Mouse (Mus musculus) frontal cortex, postnatal 36 days (tissue): Measurements from ENCODE around the gene Lmbr1l.
A peak's percentile ranks its signal among the peaks of the same experiment; 100 is the strongest.

Experiments
- DNase-seq, 2 experiments: peaks; one replicate each; pipeline ENCODE4 v3.0.0; 2022; ENCODE audit warnings: low spot score in 2 of 2

The Lmbr1l gene

GRCm38 (mm10) chr15:98869342-98870178 lies 48.5 kb downstream of the Lmbr1l start:
- no peak for DNase-seq

- DNase-seq: no peak
Measured at GRCm38 (mm10) chr15:98868346-98869063, 49.5 kb downstream of the Lmbr1l start.

GRCm38 (mm10) chr15:98867321-98867720 lies 50.7 kb downstream of the Lmbr1l start:
- DNase-seq: peak; percentile 44 to 64

GRCm38 (mm10) chr15:98866501-98866900 lies 51.5 kb downstream of the Lmbr1l start:
- no peak for DNase-seq

GRCm38 (mm10) chr15:98865771-98866170 lies 52.3 kb downstream of the Lmbr1l start:
- DNase-seq: no peak

- no peak for DNase-seq
Measured at GRCm38 (mm10) chr15:98864951-98865350, 53.1 kb downstream of the Lmbr1l start.

GRCm38 (mm10) chr15:98863451-98863958 lies 54.5 kb downstream of the Lmbr1l start:
- no peak for DNase-seq

DNA sequence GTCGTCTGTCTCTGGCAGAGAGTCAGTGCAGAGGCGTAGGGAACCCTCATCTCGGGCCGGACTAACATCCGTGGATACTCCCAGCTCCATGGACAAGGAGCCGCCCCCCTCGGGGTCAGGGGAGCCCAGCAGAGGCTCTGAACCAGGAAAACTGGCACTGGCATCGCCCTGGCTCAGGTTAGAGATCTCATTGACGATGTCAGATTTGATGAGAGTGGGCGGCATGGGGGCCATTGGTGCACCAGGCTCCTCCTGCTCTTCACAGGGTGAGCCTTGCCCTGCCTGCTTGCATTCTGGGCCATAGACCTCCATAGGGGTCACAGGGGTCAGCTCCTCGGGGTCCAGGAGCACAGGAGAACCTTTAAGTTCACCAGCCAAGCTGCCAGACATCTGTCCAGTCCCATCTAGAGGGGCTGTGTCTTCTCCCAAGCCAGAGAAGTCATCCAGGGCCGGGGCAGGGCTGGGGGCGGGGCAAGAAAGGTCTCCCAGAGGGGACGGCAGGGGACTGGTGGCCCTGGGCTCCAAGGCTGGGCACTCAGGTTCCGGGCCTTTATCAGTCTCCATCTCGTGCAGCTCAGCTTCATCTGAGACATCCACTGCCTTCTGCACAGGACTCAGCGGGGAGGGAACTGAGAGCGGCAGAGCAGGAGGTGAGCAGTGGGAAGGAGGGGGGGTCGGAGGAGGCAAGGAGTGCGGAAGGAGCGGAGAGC lies 56.2 kb downstream of the Lmbr1l start:
- DNase-seq: no peak

- DNase-seq: no peak
Measured at GRCm38 (mm10) chr15:98860921-98861320, 57.1 kb downstream of the Lmbr1l start.

DNA sequence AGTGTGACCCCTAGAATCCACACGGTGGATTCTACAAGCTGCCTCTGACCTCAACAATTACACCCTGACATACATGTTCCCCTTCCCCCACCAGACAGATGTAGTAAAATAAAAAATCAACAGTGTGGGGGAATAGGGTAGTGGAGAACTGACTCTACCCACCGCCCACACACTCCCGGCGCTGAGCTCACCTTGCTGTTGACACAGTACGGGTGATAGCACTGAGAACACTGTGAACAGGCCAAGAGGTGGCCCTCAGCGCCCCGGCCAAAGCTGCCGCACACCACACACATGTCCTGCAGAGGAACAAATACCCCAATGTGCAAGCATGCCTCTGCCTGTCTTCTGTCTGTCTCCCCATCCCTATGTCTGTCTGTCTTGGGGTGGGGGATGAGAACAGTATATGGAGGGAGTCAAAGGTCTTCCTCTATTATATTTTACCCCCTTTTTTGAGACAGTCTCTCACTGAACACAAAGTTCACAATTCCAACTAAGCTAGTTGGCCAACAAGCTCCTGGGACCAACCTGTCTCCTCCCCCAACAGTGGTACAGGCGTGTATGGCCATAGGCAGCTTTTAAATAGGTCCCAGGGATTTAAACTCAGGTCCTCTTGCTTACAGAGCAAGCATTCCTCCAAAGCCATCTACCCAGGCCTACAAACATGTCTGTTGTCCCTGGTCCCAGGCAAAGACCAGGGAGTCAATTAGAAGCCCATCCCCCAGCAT lies 58.5 kb downstream of the Lmbr1l start:
- DNase-seq: no peak

DNA sequence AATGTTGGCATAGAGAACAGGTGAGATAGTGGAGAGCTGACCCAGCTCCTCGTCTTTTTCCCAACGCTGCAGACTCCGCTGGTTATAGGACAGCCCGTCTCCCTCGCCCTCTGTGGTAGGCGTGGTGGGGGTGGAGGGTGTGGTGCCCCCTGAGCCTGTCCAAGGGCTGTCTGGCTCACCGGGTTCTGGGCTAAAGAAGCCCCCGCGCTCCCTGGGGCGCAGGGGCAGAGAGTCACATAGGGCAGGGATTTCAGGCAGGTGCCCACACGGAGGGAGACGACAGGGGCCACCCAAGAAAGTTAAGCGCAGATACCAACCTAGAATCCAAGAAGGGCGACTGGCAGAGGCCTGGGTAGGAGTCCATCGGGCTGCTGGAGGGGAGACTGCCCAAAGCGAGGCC lies 63.8 kb downstream of the Lmbr1l start:
- DNase-seq: no peak
